8 mouse cellular contexts compared by ENCODE assay signal in the genomic region with DNA sequence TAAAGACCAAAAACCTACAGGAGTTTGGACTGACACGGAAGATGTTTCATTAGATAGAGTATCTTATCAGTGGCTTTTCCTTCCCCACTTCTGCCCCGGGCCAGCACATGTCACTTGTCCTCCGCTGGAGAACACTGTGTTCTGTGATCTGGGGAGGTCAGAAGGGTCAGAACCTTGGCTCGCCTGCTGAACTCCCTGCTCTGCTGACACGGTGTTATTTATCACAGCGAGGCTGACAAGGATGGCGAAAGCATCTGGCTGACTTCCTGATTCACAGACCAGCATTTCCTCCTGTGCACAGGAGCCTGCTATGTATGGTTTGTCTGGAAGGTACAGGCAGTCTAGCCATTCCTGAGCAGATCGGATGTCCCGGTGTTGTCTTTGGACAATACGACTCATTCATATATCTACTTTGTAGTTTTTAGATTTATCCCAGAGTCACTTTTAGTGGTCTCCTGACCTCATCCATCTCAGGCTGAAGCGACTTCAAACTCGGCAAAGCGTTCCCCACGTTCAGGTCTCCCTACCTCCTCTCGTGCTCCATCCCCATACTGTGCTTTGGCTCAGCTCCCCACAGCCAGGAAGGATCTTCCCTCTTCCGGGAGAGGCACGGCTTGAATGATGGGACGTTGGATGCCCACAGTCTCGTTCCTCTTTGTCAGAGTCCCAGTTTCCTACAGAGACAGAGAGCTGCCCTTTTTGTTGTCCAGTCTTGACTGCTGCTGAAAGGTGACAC.
A peak's percentile ranks its signal among the peaks of the same experiment; 100 is the strongest.
DNase-seq lines count a peak whose midpoint lies in the region; ATAC-seq and TF ChIP-seq lines count a peak whose summit lies in the region.

No protein-coding gene starts in this region.

- H3K36me3 ChIP-seq in heart, embryonic 15.5 days: no peaks in the 10 kb centered on the region
- no peaks in the 10 kb centered on the region for H3K36me3 ChIP-seq in limb, embryonic 10.5 days
- H3K36me3 ChIP-seq in neural tube, embryonic 13.5 days: no peaks in the 10 kb centered on the region
- H3K36me3 ChIP-seq in midbrain, embryonic 10.5 days: no peaks in the 10 kb centered on the region

- TF ChIP-seq POLR2A in bone marrow, adult 2 months (IDR thresholded peaks at IDR 0.05; ENCODE audit: borderline replicate concordance, control insufficient read depth, low read depth, low read length): no peak

- peak overlapping the region; percentile 27 for H3K4me2 ChIP-seq in heart, embryonic 15.5 days
- no peak overlapping the region for H3K4me2 ChIP-seq in neural tube, embryonic 13.5 days

- H3K27me3 ChIP-seq in heart, embryonic 15.5 days: no peaks in the 10 kb centered on the region
- H3K27me3 ChIP-seq in limb, embryonic 10.5 days (ENCODE audit: low read depth, poor library complexity, severe bottlenecking): no peaks in the 10 kb centered on the region
- no peaks in the 10 kb centered on the region for H3K27me3 ChIP-seq in neural tube, embryonic 13.5 days
- no peaks in the 10 kb centered on the region for H3K27me3 ChIP-seq in midbrain, embryonic 10.5 days (ENCODE audit: low read depth, poor library complexity, severe bottlenecking)

- ATAC-seq in heart, embryonic 15.5 days (replicated peaks; ENCODE audit: insufficient number of reproducible peaks, insufficient read depth, low FRiP score, low read depth): peak; percentile 30; the same call in 1 of the 2 replicates
- no peak for ATAC-seq in neural tube, embryonic 13.5 days (ENCODE audit: low read depth)

- H3K4me1 ChIP-seq in bone marrow, adult 2 months (ENCODE audit: control insufficient read depth, insufficient read depth, low read length): peaks cover 6% of the 10 kb centered on the region
- peaks cover 15% of the 10 kb centered on the region for H3K4me1 ChIP-seq in heart, embryonic 15.5 days (replicated peaks)
- H3K4me1 ChIP-seq in limb, embryonic 10.5 days: peaks cover 17% of the 10 kb centered on the region
- no peaks in the 10 kb centered on the region; the same call in 1 of the 2 replicates for H3K4me1 ChIP-seq in neural tube, embryonic 13.5 days (replicated peaks)
- 0 out of 2 replicates have a peak, but pooled peaks cover 10% of the 10 kb centered on the region for H3K4me1 ChIP-seq in midbrain, embryonic 10.5 days

- peak overlapping the region; percentile 61 for H3K27ac ChIP-seq in bone marrow, adult 2 months (ENCODE audit: control insufficient read depth, insufficient read depth, low read depth, low read length, poor library complexity)
- H3K27ac ChIP-seq in heart, embryonic 15.5 days: peak overlapping the region; percentile 32; the same call in 1 of the 2 replicates
- H3K27ac ChIP-seq in limb, embryonic 10.5 days: peak overlapping the region; percentile 40; the same call in 1 of the 2 replicates
- H3K27ac ChIP-seq in neural tube, embryonic 13.5 days (replicated peaks): no peak overlapping the region
- no peak overlapping the region for H3K27ac ChIP-seq in left cerebral cortex, adult 2 months
- no peak overlapping the region; the same call in 1 of the 2 replicates for H3K27ac ChIP-seq in midbrain, embryonic 10.5 days (replicated peaks)

- H3K9me3 ChIP-seq in heart, embryonic 15.5 days (replicated peaks): no peaks in the 10 kb centered on the region
- no peaks in the 10 kb centered on the region for H3K9me3 ChIP-seq in limb, embryonic 10.5 days (replicated peaks)
- no peaks in the 10 kb centered on the region for H3K9me3 ChIP-seq in neural tube, embryonic 13.5 days
- no peaks in the 10 kb centered on the region for H3K9me3 ChIP-seq in midbrain, embryonic 10.5 days (replicated peaks)

- H3K9ac ChIP-seq in heart, embryonic 15.5 days: no peak overlapping the region
- 0 out of 2 replicates have a peak overlapping the region, but pooled peaks have one; percentile 0 for H3K9ac ChIP-seq in neural tube, embryonic 13.5 days

- no peak for TF ChIP-seq CTCF in bone marrow, adult 2 months (IDR thresholded peaks at IDR 0.05; ENCODE audit: control insufficient read depth, insufficient read depth, low read length)
- no peak for TF ChIP-seq CTCF in left cerebral cortex, adult 2 months (IDR thresholded peaks at IDR 0.05)

- peak overlapping the region; percentile 2 for H3K4me3 ChIP-seq in bone marrow, adult 2 months (replicated peaks; ENCODE audit: control insufficient read depth, low read depth, low read length)
- no peak overlapping the region for H3K4me3 ChIP-seq in heart, embryonic 15.5 days
- H3K4me3 ChIP-seq in limb, embryonic 10.5 days: no peak overlapping the region
- H3K4me3 ChIP-seq in neural tube, embryonic 13.5 days: no peak overlapping the region
- no peak overlapping the region for H3K4me3 ChIP-seq in left cerebral cortex, adult 2 months
- no peak overlapping the region for H3K4me3 ChIP-seq in midbrain, embryonic 10.5 days

- intact Hi-C loops in left cerebral cortex, adult 2 months (cut with DNase I): loop anchor here (5.0 kb wide), 1 partner anchor 65 kb away; a partner anchor contains a TSS

- 3% methylated on average over 19 of the region's 19 CpGs for WGBS in bone marrow, adult 2 months
- WGBS in heart, embryonic 15.5 days: 24% methylated on average over 19 of the region's 19 CpGs
- WGBS in limb, embryonic 10.5 days: 24% methylated on average over 19 of the region's 19 CpGs
- 54% methylated on average over 19 of the region's 19 CpGs for WGBS in neural tube, embryonic 13.5 days
- 71% methylated on average over 19 of the region's 19 CpGs for WGBS in midbrain, embryonic 10.5 days

- DNase-seq in adipocyte (ENCODE audit: low spot score): peak; percentile 48
- DNase-seq in limb, embryonic 10.5 days (ENCODE audit: low spot score): peak; percentile 40
- no peak for DNase-seq in left cerebral cortex, adult 2 months (ENCODE audit: extremely low spot score in 1 of 2, low spot score in 2 of 2)
- no peak for DNase-seq in thymus, postnatal 36 days
- no peak for DNase-seq in midbrain, embryonic 10.5 days (ENCODE audit: low spot score)

Comparison
In these comparisons a context has a peak if more than half of its experiments do, and no peak if none do; other contexts are left out.
1. DNase-seq: peak in adipocyte (single experiment) and limb, embryonic 10.5 days (single experiment); none in left cerebral cortex, adult 2 months (0 of 2), thymus, postnatal 36 days (0 of 2) and midbrain, embryonic 10.5 days (single experiment).
2. H3K27ac ChIP-seq: peak in bone marrow, adult 2 months (single experiment), heart, embryonic 15.5 days (single experiment) and limb, embryonic 10.5 days (single experiment); none in neural tube, embryonic 13.5 days (single experiment), left cerebral cortex, adult 2 months (single experiment) and midbrain, embryonic 10.5 days (single experiment).